Mouse (Mus musculus) heart, postnatal 10 days (tissue): ENCODE measurements at regions not wholly inside any gene's neighbourhood (a gene's known extent, or its start where the extent isn't known, plus 50 kb on each side); places are given as distances from the start of the nearest gene placed in this dataset.
"Not testable (repeated sequence)": the region's sequence is repeated elsewhere in the genome, so short reads cannot be mapped to it uniquely, and the experiment has no call there.

ENCODE experiments used
- DNase-seq, 2 experiments: peaks; one replicate each; pipeline ENCODE4 v3.0.0; 2021
- intact Hi-C: fragments of 180-260 bp; cut with DNase I; formaldehyde crosslinking; loops from one replicate; pipeline ENCODE4 v1.15.1; 2025

DNA sequence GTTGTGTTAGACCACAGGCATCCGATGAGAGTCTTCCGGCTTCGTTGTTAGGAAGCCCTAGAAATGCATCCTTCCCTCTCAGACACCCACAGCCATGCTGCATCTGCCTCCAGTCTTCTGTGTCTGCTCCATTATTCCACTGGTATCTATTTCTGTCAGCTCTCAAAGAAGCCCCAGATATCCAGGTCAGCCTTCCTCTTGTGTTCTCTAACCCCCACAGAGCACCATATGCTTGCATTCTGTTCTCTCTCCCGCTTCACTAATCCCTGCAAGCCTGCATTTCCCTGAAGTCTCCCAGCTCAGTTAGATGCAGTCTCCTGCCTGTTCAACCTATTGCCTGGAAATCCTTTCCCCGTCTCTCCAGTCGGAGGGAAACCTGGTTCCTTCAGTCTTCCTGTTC lies 53.6 kb upstream of the Wdfy3 start:
- no peak for DNase-seq
- intact Hi-C loops: no loop called here

DNA sequence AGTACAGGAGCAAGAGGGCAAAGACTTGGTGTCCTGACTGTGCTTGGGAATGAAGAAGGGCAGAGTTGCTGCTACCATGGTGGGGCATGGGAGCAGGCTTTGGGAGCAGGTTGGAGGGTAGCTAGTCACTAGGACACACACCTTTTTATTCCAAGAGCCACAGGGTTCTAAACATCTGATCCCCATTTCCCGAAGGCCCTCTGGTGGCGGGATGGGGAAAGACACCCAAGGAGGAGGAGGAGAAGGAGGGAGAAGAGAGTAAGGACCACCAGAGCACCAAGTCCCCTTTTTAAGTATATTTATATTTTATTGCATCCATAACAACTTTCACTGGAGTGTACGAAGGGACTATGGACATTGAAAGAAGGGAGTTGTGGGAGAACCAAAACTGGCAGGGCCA lies 57.0 kb upstream of the Wdfy3 start:
- intact Hi-C loops: no loop called here
- DNase-seq: peak; percentile 17 to 50

DNA sequence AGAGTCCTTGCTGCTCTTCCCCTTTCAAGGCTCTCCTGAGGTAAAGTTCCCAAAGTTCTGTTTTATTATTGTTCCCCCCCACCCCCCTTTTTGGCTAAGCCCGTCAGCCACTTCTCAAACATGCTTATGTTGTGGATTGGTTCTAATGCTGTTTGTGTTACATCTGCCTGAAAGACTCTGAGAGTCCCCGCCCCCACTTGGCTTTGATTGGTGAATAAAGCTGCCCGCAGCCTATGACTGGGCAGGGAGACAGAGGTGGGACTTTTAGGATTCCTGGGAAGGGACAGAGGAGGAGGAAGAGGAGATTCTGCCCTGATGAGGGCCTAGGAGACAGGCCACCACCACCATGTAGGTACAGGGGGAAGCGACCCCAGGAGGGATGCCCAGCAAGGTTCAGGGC lies 78.3 kb upstream of the Wdfy3 start:
- intact Hi-C loops: no loop called here

DNA sequence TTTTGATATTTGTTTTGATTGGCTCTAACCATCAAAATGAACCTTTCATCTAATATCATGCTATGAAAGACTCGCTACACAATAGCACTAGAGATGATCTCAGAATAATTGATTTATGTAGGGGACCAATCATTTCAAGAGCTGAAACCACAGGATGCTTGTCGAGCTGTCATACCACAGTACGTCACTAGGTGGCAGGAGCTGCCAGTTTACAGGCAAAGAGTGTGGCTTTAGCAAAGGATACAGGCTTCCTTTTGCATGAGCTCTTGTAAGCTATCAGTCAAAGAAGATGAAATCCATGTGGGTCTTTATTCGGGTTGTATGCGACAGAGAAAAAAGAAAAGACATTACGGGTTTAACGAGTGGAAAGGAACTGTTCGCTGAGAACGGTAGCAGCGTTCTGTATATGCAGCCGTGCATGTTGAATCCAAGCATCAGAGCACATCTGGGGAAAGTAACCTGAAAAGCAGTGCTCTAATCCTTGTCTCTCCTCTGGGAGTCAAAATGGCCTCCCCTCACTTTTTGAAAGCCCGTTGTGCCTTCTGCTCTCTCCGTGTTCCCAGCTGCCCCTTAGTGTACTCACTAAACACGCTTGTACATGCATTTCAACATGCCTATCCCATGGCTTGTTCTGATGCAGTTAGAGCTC lies 79.9 kb upstream of the Wdfy3 start:
- intact Hi-C loops: loop anchor here (1.0 kb wide), 1 partner anchor 543 kb away; no protein-coding TSS in a partner anchor
- peak; percentile 63 to 85 for DNase-seq

More for the DNA sequence above, 78.3 kb upstream of the Wdfy3 start:
- peak in 1 of 2 experiments; percentile 8 for DNase-seq

DNA sequence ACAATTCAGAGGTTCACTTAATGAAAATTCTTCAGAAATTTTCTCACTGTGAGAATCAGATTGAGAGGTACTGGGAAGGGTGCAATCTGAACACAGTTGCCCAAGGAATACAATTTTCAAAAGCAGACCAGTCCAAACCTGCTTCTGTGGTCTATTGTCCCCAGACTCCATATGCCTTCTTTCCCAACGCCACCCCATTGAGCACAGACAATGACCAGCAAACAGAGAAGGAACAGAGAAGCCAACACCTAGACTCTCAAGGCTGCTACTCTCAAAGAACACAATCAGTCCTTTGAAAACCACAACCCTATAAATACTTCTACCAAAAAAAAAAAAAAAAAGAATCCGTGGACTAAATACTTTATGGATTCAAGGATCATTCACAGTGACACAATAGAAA lies 89.9 kb upstream of the Wdfy3 start:
- intact Hi-C loops: no loop called here
- DNase-seq: no peak

DNA sequence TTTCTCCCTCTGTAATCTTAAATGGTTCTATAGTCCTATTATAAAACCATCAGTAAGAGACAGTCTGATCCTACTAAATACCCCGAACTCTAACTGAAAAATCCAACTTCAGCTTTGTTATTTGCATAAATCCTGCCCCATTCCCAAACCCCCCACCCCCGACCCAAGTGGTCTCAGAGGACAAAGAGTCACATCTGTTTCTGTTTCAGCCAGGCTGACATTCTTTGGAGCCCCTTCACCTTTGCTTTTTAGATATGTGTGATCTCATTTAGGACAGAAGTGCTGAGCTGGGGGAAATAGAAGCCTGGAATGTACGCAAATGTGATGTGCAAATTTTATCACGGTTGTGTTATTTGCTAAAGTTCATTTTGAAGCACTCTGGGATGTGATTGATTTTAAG lies 98.3 kb upstream of the Wdfy3 start:
- no peak for DNase-seq
- intact Hi-C loops: no loop called here

DNA sequence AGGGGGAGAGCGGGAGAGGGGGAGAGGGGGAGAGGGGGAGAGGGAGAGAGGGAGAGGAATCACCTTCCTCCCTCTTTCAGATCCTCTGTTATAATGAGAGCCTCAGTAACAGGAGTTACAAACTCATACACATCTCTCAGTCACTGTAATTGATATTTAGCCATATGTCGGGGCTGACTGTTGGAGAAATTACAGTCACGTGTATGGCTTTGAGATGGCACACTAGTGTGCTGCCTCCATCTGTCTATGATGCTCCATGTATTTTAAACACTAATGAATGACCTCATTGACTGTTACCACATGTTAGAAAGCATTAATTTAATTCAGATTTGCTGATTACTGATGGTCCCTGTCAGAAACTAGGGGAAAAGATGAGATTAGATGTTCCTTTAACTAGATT lies 102.1 kb upstream of the Wdfy3 start:
- intact Hi-C loops: no loop called here
- DNase-seq: no peak

DNA sequence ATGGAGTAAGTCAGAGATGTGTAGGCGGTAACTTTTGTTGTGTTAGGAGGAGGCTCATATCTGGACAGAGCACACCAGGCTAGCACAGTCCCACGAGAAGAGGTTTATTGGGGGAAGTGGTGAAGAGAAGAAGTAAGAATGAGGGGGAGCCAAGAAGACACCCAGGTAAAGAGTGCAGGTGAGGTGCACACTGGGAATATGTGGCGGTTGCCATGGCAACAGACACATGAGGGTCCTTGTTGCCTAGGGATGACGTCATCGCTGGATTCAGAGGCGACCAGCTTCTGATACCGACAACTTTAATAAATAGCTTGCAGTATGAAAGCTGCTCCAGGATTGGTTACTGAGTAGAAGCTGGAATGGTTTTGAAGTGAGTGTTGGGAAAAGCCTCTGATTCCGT lies 110.5 kb upstream of the Wdfy3 start:
- intact Hi-C loops: no loop called here

DNA sequence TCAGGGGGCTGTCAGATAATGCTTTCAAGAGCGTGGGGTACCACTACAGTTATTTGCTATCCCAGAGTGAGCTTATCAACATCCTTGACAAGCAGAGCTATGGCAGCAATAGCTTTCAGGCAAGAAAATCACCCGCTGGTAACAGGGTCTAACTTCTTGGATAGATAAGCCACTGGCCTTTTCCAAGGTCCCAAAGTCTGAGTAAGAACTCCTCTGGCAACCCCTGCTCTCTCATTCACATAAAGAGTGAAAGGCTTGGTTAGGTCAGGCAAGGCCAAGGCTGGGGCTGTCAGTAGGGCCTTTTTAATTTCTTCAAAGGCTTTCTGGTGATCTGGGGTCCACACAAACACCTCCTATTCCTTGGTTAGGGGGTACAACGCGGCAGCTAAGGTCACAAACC lies 119.2 kb upstream of the Wdfy3 start:
- intact Hi-C loops, DNase-seq: not testable (repeated sequence)

More for the DNA sequence above, 110.5 kb upstream of the Wdfy3 start:
- no peak for DNase-seq

DNA sequence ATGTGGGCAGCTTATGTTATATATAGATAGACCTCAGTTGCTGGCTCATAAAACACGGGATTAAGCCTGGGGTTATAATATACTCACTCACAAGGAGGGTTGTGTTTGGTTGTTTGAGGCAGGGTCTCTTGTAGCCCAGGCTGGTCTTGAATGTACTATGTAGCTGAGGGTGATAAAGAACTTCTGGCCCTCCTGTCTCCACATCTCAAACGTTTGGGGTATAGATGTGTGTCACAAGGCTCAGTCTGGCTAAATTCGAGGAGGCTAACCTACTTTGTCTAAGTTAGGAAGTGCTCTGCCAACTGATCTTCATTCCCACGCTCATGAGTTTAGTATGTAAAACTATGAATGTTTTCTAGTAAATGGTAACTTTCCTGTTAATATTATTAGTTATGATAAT lies 136.7 kb upstream of the Wdfy3 start:
- intact Hi-C loops: loop anchor here (5.0 kb wide), 1 partner anchor 666 kb away; no protein-coding TSS in a partner anchor
- no peak for DNase-seq

DNA sequence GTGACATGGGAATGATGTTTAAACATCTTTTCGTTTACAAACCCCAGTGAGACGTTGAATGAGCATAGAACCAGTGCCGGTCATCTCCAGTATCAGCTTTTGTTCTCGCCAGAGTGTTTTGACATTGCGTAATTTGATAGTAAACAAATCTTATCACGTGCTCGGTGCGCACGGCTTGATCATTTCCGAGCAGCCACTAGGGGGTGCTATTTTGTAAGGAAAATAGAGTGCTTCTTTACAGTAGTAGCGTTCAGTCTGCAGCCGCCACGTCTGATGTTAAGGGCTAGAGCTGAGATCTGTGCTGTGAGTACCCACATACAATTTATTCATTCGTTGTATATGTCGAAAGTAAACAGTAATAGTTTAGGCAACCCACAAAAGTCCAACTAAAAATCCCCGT lies 137.2 kb upstream of the Wdfy3 start:
- intact Hi-C loops: loop anchor here (1.0 to 5.0 kb wide), 2 partner anchors 485 to 665 kb away; no protein-coding TSS in a partner anchor
- peak; percentile 73 to 87 for DNase-seq

DNA sequence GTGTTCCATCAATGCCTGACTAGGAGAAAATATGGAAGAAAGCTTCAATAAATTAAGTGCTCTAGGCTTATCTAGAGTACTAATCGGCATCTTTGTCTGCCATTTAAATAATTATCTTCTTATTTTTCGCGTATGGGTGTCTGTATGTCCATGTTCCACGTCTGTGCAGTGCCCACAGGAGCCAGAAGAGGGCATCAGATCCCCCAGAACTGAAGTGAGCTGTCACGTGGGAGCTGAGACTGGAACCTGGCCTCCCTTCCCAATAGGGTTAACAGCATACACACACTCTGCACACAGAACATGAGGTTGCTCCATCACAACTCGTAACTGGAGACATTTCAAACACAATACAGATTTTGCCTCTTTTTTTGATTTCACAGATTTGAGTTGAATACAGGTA lies 143.4 kb upstream of the Wdfy3 start:
- intact Hi-C loops: no loop called here

DNA sequence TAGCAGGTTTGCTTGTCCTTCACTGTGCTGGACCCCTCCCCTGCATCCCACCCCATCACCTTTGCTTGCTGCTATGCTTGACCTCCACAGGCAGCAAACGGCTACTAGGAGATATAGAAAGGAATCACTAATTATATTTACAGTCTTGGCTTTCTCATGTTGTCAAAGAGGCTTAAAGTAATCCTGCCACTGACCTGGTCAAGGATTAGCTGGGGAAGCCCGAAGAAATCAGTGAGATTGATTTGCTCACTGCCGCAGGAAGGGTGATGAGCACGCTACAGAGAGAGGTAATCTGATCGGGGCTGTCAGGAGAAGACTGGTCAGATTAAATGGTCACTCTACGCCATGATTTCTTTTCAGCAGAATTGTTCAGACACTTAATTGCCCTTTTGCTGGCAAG lies 157.4 kb upstream of the Wdfy3 start:
- DNase-seq: no peak
- intact Hi-C loops: no loop called here

More for the DNA sequence above, 143.4 kb upstream of the Wdfy3 start:
- peak; percentile 19 to 57 for DNase-seq

DNA sequence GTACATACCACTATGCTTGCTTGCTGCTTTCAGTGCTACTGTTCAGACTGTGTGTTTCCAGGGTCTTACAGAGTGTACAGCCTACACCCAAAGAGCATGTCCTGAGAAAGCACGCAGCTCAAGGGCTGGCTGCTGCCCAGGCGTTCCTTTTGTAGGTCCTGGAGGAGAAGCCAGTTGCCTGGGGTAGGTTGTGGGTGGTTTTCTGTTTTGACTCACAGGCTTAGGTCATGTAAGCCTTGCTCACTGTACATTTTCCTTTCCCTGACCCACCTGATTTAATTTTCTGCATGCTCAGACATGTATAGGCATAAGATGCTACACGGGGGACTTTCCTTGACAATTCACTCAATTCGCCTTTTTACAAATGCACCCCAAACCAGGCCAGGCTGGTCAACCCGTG lies 172.9 kb upstream of the Wdfy3 start:
- intact Hi-C loops: no loop called here
- DNase-seq: no peak

DNA sequence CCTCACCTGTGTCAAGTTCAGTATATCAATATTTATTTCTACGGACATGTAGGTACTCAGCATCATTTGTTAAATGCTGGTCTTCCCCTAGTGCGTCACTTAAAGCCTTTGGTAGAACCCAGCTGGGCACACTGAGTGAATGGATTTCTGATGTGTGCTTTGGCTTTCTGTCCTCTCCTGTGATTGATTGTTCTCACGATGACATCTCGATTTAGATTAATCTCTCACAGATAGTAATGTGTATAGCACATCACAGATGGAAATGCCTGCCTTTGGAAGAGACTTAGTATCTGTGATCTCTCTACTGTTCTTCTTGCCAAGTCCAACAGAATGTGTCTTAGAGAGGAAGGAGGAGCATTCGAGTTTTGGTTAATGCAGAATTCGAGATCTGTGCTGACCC lies 175.0 kb upstream of the Wdfy3 start:
- DNase-seq: no peak
- intact Hi-C loops: no loop called here

DNA sequence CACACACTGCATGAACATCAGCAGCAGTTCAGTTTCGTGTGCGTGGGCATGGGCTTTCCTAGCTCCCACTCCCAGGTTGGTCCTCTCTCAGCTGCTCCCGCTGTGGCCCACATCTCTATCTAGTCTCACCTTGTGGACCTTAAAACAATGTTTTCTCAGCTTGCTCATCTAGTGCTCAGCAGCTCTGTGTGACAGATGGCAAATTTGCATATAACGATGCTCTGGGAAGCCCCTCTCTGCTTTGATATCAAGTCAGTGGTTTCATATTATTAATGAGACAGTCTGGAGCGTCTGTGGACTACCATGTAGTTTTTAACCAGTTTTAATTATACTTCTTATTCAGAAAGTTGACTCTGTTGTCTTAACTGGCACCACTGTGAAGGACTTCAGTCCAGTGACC lies 179.0 kb upstream of the Wdfy3 start:
- intact Hi-C loops: no loop called here
- DNase-seq: no peak

DNA sequence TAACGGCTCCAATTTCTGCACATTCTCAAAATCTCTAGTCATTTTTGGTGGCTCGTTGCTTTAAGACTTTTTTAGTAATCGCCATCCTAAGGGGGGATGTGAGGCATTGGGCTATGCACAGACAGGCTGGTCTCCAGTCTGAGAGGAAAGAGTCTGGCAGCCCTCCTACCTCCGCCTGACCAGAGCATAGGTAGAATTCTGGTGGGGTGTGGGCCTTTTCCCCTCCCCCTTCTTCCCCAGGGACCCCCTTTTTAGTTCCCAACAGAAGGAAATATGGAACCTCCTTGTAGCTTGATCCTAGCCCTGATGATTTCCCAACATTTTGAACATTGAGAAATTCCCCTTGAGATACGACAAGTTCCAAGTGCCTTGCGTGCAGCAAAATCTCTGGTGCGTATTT lies 181.4 kb upstream of the Wdfy3 start:
- intact Hi-C loops: no loop called here

DNA sequence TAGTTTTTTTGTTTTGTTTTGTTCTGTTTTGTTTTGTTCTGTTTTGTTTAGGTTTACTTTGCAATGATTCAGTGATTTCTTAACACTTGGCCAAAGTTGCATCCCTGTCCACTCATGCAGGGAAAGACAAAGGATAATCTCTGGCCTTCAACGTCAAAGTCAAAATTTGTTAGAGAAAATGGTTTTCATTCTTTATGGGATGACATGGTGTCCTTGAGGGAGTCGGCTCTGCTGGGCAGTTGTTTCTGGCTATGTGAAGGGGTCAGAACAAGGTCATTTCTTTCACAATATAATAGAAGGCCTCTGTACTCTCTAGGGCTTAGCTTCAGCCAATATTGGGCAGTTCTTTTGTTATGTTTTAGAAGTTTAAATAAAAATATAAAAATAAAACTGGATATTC lies 184.1 kb upstream of the Wdfy3 start:
- intact Hi-C loops: no loop called here
- peak in 1 of 2 experiments; percentile 5 for DNase-seq

More for the DNA sequence above, 181.4 kb upstream of the Wdfy3 start:
- no peak for DNase-seq

DNA sequence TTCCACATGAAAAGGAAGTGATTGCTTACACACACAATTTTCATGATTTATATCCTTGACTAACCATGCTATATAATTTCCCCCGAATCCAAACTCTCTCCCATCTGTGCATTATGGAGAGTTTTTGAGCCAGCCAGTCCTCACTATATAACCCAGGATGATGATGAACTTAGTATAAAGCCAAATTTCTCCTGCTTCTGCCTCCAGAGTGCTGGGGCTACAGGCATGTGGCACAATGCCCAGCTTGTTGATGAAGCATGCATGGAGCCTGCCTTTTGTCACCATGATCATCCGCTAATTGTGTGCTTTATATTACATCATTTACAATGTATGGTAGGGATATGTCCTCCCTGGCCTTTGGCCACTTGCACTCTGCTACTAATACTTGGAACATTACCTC lies 187.4 kb upstream of the Wdfy3 start:
- intact Hi-C loops: no loop called here

DNA sequence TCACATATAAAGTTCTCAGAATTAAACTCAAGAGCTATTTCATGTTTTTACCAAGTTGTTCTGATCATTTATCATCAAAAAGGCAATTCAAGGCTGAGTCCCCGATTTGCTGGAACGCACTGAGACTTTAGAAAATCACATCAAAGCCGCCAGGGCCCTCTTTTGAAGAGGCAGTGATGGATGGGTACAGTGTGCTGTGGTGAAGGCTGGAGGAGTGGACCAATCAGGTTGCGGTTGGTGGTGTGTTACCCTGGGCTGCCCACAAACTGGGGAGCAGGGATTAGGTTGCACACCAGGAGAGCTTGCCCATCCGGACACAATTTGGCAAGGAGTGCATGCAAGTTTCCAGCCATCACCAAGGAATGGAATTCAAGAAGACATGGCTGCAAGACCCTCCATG lies 191.9 kb upstream of the Wdfy3 start:
- intact Hi-C loops: no loop called here
- DNase-seq: no peak

More for the DNA sequence above, 187.4 kb upstream of the Wdfy3 start:
- no peak for DNase-seq

DNA sequence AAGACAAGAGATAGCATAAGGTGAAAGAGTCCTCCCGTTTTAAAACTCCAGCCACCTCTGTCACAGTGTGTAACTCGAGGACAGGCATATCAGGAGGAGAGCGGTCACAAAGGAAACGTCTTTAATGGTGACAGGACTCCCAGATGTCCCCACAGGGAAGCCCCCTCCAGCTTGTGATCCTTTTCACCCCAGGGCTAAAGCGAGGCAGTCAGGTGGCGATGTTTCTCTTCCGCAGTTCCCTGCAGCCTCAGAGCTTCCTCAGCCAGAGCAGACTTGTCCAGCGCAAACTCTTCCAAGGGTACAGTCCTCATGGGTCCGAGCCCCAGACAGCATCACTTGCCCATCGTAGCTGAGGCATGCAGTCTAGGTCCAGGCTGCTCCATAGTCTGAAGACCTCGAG lies 196.7 kb upstream of the Wdfy3 start:
- intact Hi-C loops: no loop called here

DNA sequence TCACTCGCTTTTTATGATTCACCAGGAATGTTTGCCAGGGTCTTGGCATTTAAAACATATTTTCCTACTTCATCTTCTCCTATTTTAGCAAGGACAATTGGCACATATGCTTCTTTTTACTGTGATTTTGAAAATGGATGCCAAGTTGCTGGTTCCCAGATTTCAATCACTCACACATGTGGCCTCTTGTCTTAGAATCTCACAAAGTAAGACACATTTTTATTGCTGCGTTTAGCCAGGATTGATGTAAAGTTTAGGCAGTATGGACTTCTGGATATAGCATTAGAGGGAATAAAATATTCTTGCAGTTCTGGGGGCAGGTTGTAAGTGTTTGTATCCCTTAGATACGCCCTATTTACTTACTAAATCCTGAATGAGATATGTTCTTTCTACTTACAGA lies 197.4 kb upstream of the Wdfy3 start:
- no peak for DNase-seq
- intact Hi-C loops: no loop called here

More for the DNA sequence above, 196.7 kb upstream of the Wdfy3 start:
- DNase-seq: no peak

DNA sequence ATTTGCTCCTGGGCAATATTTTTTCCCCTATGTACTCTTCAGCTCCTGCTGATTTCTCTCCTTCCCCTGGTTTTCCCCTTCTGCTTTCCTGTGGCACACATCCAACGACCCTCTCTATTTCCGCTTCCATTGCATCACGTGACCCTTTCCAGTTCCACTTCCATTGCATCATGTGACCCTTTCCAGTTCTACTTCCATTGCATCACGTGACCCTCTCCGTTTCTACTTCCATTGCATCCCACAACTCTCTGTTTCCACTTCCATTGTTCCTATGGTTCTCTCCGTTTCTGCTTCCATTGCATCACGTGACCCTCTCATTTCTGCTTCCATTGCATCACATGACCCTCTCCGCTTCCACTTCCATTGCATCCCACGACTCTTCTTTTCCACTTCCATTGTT lies 199.5 kb upstream of the Wdfy3 start:
- DNase-seq: no peak
- intact Hi-C loops: no loop called here
